Mouse (Mus musculus) megakaryocyte, embryonic 14.5 days (primary cell): ENCODE results near the gene Mettl22.

Experiments used
- FLI1 ChIP-seq: IDR thresholded peaks from 2 replicates; pipeline ENCODE4 v1.6.1; 2012; ENCODE audit warnings: low read length, inconsistent platforms, mixed read lengths
- GATA1 ChIP-seq: IDR thresholded peaks from 3 replicates; pipeline ENCODE4 v1.6.1; 2012; ENCODE audit warnings: mixed read lengths, low read length, inconsistent platforms, borderline replicate concordance

- TF ChIP-seq GATA1: no peak
- no peak for TF ChIP-seq FLI1
These were observed 16.9 kb downstream of the Mettl22 start for GRCm38 (mm10) chr16:8487396-8488005.
